Mouse (Mus musculus) heart, adult 8-10 months (tissue): Measurements from ENCODE around the gene Herpud1. TPM values are rescaled to one million over a fixed set of nuclear protein-coding genes. Genes with fewer than 3 reads are reported as not detected.

ENCODE experiments used
- DNase-seq: peaks from one replicate; pipeline ENCODE4 v3.0.0; 2022; ENCODE audit warnings: low spot score
- total RNA-seq, 4 experiments: library from RNA; stranded (reverse); gene quantifications; 2 replicates each; pipeline ENCODE4 v1.2.4; 2022

The Herpud1 gene
- 100 to 1,000 TPM; 233 to 419 (median 274) TPM for total RNA-seq

DNA sequence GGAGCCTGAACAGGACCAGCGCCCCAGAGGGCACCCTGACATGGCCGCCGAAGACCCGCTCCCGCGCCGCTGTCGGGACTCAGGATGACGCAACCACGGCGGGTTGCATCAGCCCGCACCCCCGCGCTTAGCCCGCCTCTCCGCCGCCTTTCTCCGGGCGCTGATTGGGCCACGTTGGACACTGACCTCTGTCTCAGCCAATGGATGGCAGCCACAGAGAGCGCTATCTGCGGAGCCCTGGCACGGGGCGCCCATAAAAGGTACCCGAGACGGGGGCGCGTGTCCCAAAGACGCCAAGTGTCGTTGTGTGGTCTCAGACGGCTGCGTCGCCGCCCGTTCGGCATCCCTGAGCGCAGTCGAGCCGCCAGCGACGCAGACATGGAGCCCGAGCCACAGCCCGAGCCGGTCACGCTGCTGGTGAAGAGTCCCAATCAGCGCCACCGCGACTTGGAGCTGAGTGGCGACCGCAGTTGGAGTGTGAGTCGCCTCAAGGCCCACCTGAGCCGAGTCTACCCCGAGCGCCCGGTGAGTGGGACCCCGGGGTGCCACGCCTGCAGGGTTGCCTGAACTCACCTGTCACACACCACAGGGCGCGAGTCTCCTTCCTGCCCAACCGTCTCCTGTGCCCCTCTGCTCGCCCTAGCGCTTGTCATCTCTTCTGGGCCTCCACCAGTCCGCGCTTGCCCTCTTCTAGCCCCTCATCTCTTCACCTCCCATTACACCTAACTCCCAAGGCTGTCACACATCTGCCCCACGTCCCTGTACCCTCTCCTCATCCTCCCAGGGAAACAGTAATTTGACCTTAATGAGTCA is at the start of gene Herpud1:
Gene Herpud1 (plus strand): TSS at position 225 of the 813 bp plus-strand sequence.
- peak; percentile 99 for DNase-seq

DNA sequence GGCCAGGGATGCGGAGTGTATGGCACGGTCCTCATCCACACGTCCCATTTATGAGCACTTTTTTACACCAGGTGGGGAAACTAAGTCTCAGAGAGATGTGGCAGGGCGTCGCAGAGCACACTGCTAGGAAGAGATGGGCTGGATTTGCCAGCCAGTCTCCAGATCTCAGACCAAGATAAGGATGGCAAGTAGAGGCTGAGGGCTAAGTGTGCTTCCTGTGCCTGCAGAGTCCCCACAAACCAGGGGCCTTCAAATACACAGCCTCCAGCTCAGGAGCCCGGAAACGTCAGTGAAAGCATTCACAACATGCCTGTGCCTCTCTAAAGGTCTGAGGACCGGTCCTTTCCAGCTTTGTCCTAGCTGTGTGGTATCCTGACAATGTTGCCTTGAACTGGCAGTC is 48.7 kb upstream of the Herpud1 start:
- no peak for DNase-seq

DNA sequence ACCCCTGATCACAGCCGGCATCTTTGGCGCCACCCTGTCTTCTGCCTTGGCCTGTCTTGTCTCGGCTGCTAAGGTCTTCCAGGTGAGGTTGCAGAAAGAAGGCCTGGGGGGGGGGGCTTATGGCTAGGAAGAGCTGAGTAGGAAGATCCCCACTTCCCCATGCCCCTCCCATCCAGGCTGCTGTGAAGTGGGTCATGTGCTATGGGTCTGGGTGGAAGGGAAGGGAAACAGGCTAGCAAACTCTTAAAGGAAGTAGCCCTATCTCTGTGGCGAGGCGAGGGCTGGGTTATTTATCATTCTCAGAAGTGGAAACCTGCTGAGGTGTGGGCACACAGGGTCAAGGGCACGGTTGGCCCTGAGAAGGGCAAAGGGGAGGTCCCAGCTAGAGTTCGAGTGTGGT is 45.4 kb upstream of the Herpud1 start:
- DNase-seq = no peak

DNA sequence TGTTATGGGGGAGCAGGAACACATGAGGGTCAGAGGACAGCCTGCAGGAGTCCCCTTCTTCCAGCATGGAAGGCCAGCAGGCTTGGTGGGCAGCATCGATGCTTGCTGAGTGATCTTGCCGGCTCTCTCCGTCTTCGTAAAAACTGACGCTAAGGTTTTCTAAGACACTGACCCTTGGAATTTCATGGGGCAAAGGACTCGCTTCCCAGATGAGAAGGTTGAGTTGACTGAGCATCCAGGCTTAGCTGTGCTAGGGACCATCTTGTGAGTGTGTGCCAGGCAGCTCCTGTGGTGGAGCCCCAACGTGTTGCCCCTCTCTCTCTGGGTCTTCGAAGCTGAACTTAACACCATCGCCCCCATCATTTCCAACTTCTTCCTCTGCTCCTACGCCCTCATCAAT is 43.5 kb upstream of the Herpud1 start:
- DNase-seq = no peak

DNA sequence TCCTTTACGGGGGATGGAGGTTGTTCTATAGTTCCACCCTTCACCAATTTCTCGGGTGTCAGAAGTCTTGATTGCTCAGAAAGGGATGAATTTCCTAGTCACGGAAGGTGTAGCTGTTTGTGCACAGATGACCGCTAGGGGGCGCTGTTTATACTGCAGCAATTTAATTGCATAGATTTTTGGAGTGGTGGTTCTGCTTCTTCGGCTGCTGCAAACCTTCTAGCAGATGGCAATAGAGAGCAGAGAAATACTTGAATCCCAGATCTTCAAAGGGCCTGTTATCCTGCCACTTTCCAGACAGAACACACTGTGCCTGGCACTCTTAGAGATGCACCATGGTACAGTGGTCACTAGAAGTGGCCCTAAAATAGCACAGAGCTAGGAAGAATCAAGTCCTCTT is 42.9 kb upstream of the Herpud1 start:
- DNase-seq = peak; percentile 90

DNA sequence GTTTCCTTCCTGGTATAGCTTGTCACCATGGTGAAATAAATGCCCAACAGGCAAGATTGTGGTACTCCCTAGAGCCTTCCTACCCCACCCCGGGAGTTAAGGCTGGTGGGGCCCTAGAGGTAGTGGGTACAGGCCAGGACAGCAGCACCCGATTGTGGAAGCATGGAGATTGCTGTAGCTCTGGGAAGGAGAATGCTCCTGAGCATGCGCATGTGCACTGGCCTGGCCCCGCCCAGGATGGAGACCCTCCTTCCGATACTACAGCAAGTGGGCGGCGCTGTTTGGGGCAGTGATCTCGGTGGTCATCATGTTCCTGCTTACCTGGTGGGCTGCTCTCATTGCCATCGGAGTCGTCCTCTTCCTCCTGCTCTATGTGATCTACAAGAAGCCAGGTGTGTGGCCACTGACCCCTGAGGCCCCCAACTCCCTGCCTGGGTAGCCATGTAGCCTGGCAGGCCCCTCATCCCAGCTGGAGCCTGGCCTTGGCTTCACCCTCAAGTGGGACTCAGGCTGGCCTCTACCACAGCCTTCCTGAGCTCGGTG is 42.4 kb upstream of the Herpud1 start:
- no peak for DNase-seq

DNA sequence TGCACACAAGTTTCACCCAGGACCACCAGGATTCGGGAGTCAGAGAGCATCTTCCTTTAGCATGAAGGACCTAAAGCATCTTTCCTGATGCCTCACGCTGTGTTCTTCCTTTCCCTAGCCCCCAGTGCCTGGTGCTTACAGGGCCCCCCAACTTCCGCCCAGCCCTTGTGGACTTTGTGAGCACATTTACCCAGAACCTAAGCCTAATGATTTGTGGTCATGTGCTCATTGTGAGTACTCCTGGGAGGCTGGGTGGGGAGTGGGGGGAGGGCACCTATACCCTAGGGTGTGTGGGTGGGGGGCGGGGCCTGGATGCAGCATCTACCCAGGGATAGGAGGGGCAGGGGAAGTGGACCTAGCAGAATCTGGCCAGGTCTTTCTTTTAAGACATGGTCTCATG is 40.6 kb upstream of the Herpud1 start:
- no peak for DNase-seq

DNA sequence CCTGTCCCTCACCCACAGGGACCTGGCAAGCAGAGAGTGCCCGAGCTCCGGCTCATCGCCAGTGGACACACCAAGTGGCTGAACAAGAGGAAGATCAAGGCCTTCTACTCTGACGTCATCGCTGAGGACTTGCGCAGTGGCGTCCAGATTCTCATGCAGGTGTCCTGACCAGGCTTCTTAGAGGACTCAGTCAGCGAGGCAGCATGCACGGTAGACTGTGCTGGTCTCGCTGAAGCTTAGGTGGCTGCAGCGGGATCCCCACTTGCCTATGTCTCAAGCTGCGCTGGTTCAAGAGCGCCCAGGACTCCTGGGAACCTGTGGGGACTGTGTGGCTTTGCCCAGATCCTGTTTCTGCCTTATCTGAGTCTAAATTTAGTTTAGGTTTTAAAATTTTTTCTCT is 40.0 kb upstream of the Herpud1 start:
- DNase-seq = no peak

DNA sequence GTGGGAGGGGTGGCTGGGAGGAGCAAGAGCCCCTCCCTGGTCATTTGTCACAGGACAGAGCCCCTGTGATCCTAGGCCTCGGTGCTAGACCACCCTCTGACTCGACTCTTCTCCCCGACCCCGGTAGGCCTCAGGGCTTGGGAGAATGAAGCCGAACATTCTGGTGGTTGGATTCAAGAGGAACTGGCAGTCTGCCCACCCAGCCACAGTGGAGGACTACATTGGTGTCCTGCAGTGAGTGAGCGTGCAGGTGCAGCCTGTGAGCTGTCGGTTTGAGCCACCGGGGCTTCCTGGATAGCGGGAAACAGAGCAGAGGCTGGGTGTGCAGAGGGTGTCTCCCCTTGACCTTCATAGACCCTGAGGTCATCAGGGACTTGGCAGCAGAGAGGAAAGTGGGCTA is 37.8 kb upstream of the Herpud1 start:
- no peak for DNase-seq

DNA sequence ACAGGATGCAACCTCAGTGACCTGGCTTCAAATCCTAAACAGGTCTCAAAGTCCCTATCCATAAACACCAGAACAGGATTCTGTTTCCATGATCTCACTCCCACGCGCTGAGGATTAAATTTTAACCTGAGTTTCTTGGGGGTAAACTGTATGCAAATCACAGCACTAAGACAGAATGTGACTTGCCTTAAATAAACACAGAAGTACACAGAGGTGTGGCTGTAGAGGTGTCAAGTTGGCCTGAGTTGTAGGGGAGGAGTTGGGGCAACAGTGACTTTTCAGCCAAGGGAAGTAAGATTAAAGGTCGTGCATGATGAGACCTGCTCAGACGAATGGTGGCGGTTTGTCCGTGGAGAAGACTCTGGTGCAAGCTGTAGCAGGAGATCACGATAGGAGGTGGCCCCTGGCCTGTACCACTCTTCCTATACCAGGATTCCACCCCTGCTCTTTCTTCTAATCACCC is 32.1 kb upstream of the Herpud1 start:
- DNase-seq = no peak

DNA sequence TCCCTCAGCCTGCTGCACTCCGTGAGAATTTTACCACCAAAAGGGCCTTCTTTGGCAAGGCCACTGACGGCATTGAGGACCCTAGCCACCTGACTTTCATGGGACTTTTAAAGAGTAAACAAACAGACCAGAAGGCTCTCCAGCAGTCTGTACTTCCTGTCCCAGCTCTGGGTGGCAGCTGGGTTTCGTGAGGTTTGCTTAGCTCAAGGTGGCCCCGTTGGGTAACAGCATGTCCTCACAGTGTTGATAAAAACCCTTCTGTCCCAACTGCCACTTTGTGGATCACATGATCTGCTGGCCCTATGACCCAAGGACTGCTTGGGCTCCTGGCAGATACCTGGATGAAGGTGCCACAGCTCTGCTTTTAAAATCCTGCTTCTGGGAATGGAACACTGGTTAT is 31.7 kb upstream of the Herpud1 start:
- no peak for DNase-seq

DNA sequence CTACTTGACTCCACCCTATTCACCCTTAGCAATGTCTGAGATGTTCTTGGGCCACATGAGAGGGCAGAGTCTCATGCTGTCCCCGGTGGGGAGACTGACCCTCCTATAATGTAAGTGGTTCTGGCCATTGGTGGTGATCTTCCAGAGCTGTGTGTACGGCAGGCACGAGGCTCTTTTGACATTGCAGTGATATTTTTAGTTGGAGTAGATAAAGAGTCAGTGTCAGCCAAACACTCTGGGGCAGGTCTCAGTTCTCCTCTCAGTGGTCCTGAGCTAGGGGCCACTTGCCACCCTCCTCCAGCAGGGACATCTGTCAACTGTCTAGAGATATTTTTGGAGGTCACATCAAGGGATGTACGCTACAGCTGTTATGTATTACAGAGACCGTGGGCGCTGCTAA is 29.0 kb upstream of the Herpud1 start:
- DNase-seq = no peak

DNA sequence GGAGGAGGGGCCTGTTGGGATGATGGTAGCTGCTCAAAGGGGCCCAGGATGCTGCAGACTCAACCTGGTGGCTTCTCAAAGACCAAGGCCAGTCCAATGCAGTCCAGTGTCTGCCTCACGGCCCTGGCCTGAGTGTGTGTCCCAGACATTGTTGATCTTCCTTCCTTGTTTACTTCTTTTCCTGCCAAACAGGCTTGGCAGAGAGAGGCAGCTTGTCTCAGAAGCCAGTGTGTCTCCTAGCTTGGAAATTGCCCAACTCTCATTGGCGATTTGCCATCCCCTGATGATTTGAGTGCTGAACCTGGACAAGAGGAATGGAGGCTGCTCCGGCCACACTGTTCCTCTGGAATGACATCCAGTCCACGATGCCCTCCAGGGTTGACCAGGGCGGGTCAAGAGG is 27.7 kb upstream of the Herpud1 start:
- DNase-seq = peak; percentile 81

DNA sequence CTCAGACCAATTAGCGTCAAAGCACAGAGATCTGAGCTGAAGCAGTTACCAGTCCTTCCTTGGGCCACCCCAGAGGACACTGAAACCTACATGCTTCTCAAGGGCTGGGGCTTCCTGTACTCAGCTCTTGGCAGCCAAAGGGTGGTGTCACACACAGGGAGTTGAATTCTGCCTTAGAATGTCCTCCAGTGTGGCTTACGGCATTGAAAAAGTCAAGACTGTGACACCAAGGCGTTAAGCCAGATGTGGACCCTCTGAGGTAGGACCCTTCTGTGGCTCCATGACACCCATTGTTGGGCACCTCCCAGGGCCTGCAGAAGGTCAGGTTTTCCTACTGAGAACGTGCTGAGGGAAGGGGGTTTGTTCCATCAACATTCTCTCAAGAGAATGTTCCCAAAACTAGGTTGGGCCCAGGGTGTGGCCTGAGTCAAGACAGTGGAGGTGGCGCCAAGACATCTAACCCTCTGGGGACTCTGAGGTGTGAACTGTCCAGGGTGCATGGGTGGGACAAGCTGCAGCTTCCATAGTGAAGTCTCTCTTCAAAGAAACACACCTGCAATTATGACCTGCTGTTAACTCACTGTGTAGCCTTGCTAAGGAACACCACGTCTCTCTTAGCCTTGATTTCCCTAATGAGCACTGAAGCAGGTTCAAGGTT is 24.3 kb upstream of the Herpud1 start:
- DNase-seq = no peak

DNA sequence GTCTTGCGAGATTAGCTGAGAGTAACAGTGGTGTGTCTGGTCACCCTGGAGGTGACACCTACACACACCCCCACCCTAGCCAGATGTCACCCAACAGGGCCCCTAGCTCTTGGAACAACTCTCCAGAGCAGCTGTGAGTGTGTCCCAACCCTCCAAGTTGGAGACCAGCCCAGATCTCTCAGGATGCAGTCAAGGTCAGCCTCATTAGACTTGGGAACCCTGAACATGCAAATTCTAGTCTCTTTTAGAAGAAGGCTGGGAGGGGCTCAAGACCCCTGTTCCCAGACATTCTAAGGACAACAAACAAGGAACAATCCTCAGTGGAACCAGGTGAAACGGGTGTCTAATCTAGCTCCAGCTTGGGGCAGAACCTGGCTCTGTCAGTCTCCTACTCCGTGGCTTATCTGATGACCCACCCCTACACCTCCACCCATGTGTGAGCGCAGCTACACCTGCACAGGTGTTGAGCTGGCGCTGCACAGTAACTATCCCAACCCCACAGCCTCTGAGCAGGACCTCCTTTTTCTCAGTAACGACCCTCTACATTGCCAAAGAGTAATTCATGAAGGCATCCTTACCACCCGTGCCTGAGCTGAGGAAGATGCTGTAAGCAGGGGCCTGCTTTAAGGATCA is 23.5 kb upstream of the Herpud1 start:
- peak; percentile 68 for DNase-seq

DNA sequence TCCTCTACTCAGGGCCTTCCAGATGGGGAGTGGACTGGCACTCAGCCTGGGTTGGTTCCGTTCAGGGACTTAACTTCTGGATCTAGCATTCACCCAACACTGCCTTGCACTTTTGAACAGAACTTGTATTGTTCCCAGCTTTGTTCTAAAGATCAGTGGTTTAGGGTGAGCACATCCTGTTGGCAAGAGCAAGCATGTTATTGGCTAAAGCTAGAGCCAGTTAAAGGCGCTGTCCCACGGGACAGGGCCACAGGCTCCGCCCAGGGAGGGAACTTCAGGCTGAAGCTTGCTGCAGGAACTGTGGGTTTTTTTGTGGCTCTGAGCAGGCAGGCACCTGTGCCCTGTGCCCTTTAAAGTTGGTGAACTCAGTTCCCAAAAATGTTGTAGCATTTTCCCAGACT is 22.9 kb upstream of the Herpud1 start:
- peak; percentile 90 for DNase-seq

DNA sequence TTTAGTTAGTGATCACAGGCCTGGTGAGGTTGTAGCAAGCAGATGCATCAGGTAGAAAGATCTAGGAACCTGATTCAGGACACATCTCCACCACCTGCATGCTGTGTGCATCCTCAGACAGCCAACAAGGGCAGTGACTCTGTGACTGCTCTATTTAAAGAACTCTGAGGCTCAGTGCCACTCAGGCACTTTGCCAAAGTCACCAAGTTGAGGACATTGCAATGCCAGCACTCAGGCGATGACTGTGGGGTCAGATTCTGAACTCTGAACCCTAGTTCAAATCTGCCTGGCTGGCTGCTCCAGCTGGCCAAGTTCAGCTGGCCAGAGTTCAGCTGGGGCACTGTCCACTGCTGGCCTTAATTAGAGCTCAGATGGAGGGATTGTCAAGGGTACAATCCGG is 22.3 kb upstream of the Herpud1 start:
- peak; percentile 68 for DNase-seq

DNA sequence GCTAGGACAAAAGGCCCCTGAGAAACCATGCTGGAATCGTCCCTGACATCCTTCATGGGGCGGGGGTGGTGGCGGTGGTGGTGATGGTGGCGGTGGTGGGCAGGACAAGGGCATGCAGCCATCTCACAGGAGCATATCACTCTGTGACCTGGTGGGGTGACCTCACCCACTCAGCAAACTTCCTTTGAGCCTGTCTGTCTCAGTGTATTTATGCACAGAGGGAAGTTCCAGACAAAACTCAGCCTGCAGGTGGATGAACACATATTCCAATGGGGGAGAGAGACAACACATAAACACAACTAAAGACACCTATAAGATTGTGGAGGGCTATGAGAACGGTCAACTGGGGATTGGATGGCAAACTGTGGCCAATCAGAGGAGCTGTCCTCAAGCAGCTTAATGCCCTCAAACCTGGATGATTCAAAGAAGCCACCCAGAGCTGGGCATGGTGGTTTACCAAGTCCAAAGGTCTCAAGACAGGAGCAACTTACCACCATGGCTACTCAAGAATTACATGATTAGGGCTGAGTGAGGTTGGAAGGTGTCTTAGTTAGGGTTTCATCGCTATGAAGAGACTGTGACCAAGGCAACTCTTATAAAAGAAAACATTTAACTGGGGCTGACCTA is 21.4 kb upstream of the Herpud1 start:
- no peak for DNase-seq

DNA sequence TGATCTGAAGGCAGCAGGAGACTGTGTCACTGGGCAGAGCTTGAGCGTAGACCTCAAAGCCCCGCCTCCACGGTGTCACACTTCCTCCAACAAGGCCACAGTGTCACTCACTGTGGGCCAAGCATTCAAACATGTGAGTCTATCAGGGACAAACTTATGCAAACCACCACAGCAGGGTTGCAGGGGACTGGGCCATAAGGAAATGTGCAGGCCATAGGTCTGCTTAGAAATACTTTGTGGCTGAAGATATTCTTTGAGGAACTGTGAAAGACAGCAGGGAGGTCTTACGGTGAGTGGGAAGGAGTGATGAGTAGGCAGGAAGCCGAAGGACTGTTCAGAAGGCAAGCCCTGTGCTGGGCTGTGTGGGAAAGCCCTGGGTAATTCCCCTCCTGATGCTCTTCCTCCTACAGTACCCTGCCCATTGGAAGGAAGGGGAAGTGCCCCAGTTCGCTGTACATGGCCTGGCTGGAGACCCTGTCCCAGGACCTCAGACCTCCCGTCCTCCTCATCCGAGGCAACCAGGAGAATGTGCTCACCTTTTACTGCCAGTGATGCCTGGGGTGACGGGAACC is 20.7 kb upstream of the Herpud1 start:
- no peak for DNase-seq

DNA sequence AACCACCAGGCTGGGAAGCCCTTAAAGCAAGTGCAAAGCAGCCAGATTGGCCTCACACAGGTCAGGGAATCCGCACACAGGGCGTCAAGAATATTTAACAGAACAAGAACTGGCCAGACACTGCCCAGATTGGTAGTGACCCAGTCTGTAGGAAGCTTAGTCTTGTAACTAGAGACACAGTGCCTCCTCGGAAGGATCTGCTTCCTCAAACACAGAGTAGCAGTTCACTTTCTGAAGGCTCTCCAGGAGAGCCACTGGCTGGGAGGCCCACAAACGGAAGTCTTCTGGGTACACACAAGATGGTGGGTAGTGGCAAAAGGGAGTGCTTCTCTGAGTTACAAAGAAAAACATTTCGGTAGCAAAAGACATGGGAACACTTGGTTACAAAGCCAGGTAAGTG is 15.4 kb upstream of the Herpud1 start:
- no peak for DNase-seq

DNA sequence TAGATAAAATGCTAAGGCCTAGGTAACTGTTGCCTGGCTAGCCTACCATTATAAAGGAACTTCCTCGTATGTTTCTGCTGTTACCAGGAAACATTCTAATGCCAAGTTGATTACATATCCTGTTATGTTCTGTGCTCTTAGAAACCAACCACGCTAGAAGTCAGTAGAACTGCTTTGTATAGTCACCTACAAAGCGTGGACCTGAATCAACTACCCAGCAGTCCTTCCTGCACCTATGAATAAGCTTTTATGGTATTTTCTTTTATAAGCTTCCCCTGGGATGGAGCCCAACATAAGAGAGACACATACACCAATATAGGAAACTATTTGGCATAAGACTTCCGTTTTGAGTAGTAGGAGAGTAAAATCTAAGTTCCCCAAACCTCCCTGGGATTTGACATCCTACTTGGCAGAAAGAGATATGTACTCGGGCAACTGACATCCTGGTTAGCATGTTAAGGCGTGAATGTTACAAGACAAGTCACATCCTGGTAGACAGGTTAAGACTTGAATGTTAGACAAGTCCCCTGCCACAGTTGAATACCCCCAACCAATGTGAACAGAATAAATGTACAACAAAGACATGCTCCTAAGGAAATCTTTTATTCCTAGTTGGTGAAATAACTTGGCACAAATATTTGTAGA is 13.2 kb upstream of the Herpud1 start:
- DNase-seq = no peak
